Mouse (Mus musculus) liver, adult (tissue): Measurements from ENCODE around the gene Gm14214.

Source experiments
- GATA4 ChIP-seq: IDR thresholded peaks from 2 replicates; pipeline ENCODE4 v1.6.1; 2014; ENCODE audit warnings: mild to moderate bottlenecking, low read length; ENCODE audit not compliant: insufficient replicate concordance

Gene Gm14214

GRCm38 (mm10) chr2:154769930-154770329 lies at the start of gene Gm14214:
TSS of gene Gm14214 (minus strand) at chr2:154770030.
- TF ChIP-seq GATA4 = no peak

- TF ChIP-seq GATA4 = no peak
These were observed 48.8 kb upstream of the Gm14214 start for GRCm38 (mm10) chr2:154818599-154818998.

- no peak for TF ChIP-seq GATA4
These were observed 48.0 kb upstream of the Gm14214 start for GRCm38 (mm10) chr2:154817788-154818187.

GRCm38 (mm10) chr2:154817089-154817488 lies 47.3 kb upstream of the Gm14214 start:
- no peak for TF ChIP-seq GATA4

GRCm38 (mm10) chr2:154813426-154813825 lies 43.6 kb upstream of the Gm14214 start:
- TF ChIP-seq GATA4 = no peak

- TF ChIP-seq GATA4 = no peak
These were observed 41.0 kb upstream of the Gm14214 start for GRCm38 (mm10) chr2:154810821-154811220.

GRCm38 (mm10) chr2:154809107-154809762 lies 39.4 kb upstream of the Gm14214 start:
- no peak for TF ChIP-seq GATA4

- TF ChIP-seq GATA4 = no peak
These were observed 37.9 kb upstream of the Gm14214 start for GRCm38 (mm10) chr2:154807689-154808088.

- no peak for TF ChIP-seq GATA4
These were observed 34.0 kb upstream of the Gm14214 start for GRCm38 (mm10) chr2:154803845-154804244.

- no peak for TF ChIP-seq GATA4
These were observed 33.5 kb upstream of the Gm14214 start for GRCm38 (mm10) chr2:154803372-154803771.

- TF ChIP-seq GATA4 = no peak
These were observed 22.1 kb upstream of the Gm14214 start for GRCm38 (mm10) chr2:154791661-154792642.

- TF ChIP-seq GATA4 = no peak; the same call in 1 of the 2 replicates
These were observed 21.0 kb upstream of the Gm14214 start, which contains the start of the genes Raly and a for GRCm38 (mm10) chr2:154790656-154791483. TSS of gene Raly (plus strand) at chr2:154791096. TSS of gene a (plus strand) at chr2:154791402.

- no peak for TF ChIP-seq GATA4
These were observed 20.3 kb upstream of the Gm14214 start for GRCm38 (mm10) chr2:154789977-154790655.

GRCm38 (mm10) chr2:154789381-154789780 lies 19.6 kb upstream of the Gm14214 start:
- TF ChIP-seq GATA4 = no peak
